Mouse (Mus musculus) CH12.LX (cell line): Measurements from ENCODE around the gene Abca4. TPM values are rescaled to one million over a fixed set of nuclear protein-coding genes. Genes with fewer than 3 reads are reported as not detected.

Experiments used
- DNase-seq: peaks from one replicate; pipeline ENCODE4 v3.0.0-alpha.2; 2013; ENCODE audit errors: extremely low read depth
- H3K27ac ChIP-seq: 2 replicates; pipeline ENCODE4 v1.5.1; 2012; ENCODE audit warnings: low read depth, mild to moderate bottlenecking, control low read depth, moderate library complexity; ENCODE audit not compliant: insufficient read depth
- H3K27me3 ChIP-seq: replicated peaks from 2 replicates; pipeline ENCODE3; 2012; ENCODE audit warnings: inconsistent platforms
- H3K36me3 ChIP-seq, 2 experiments: replicated peaks in 1 of 2; 2 replicates each; pipeline versions ENCODE3 to v1.6.1; 2012; ENCODE audit warnings: inconsistent platforms in 1 of 2, low read length in 1 of 2, mild to moderate bottlenecking in 1 of 2, mixed read lengths in 1 of 2, moderate library complexity in 1 of 2; ENCODE audit not compliant: control insufficient read depth in 1 of 2, insufficient read depth in 1 of 2
- H3K4me1 ChIP-seq, 2 experiments: 2 replicates each; pipeline ENCODE4 v1.6.1; 2012; ENCODE audit warnings: inconsistent platforms in 1 of 2, moderate library complexity in 1 of 2; ENCODE audit not compliant: insufficient read depth in 2 of 2, control insufficient read depth in 1 of 2
- H3K4me2 ChIP-seq: 2 replicates; pipeline ENCODE4 v1.6.1; 2012; ENCODE audit warnings: low read depth, mild to moderate bottlenecking, control low read depth; ENCODE audit not compliant: poor library complexity, insufficient read depth, severe bottlenecking
- H3K4me3 ChIP-seq, 3 experiments: fragments of 150-350 bp in 1 of 3; sonication (generic) in 1 of 3; replicated peaks in 1 of 3; 2 replicates each; pipeline versions ENCODE3 to v1.5.1; 2011 to 2012; ENCODE audit warnings: low read depth in 2 of 3, low read length in 2 of 3, mild to moderate bottlenecking in 2 of 3, moderate library complexity in 2 of 3, control low read depth in 1 of 3, improper control_type of control experiment in 1 of 3, inconsistent platforms in 1 of 3, mixed read lengths in 1 of 3; ENCODE audit not compliant: poor library complexity in 1 of 3
- H3K79me2 ChIP-seq: replicated peaks from 2 replicates; pipeline ENCODE4 v1.6.1; 2012; ENCODE audit warnings: mild to moderate bottlenecking, moderate library complexity; ENCODE audit not compliant: control insufficient read depth, poor library complexity, insufficient read depth, severe bottlenecking; ENCODE audit errors: extremely low read depth
- H3K9ac ChIP-seq: 2 replicates; pipeline ENCODE4 v1.6.1; 2012; ENCODE audit warnings: low read depth, mild to moderate bottlenecking, control low read depth, moderate library complexity; ENCODE audit not compliant: insufficient read depth
- H3K9me3 ChIP-seq: replicated peaks from 2 replicates; pipeline ENCODE3; 2012; ENCODE audit warnings: low read length, inconsistent platforms, mixed read lengths
- BHLHE40 ChIP-seq: IDR thresholded peaks from 2 replicates; pipeline ENCODE4 v1.6.1; 2011; ENCODE audit warnings: mild to moderate bottlenecking, low read depth, low read length, improper control_type of control experiment
- CHD1 ChIP-seq: IDR thresholded peaks from 2 replicates; pipeline ENCODE4 v1.6.1; 2012; ENCODE audit warnings: low read depth, low read length, improper control_type of control experiment, inconsistent platforms
- CHD2 ChIP-seq: IDR thresholded peaks from 2 replicates; pipeline ENCODE4 v1.6.1; 2011; ENCODE audit warnings: low read length, improper control_type of control experiment
- E2F4 ChIP-seq: IDR thresholded peaks from 2 replicates; pipeline ENCODE4 v1.6.1; 2011; ENCODE audit warnings: low read depth, low read length, improper control_type of control experiment; ENCODE audit not compliant: insufficient replicate concordance
- EP300 ChIP-seq: IDR thresholded peaks from 2 replicates; pipeline ENCODE4 v1.6.1; 2011; ENCODE audit warnings: low read length, improper control_type of control experiment
- ETS1 ChIP-seq: conservative IDR thresholded peaks from 2 replicates; pipeline ENCODE4 v1.6.1; 2012; ENCODE audit warnings: low read depth, mild to moderate bottlenecking, inconsistent platforms, low read length, improper control_type of control experiment, moderate library complexity
- GABPA ChIP-seq: IDR thresholded peaks from 2 replicates; pipeline ENCODE4 v1.6.1; 2012; ENCODE audit warnings: low read depth, low read length, improper control_type of control experiment, inconsistent platforms; ENCODE audit not compliant: insufficient replicate concordance
- IRF4 ChIP-seq: IDR thresholded peaks from 2 replicates; pipeline ENCODE4 v1.6.1; 2014; ENCODE audit warnings: low read depth, mild to moderate bottlenecking, inconsistent platforms, low read length, improper control_type of control experiment
- JUND ChIP-seq: conservative IDR thresholded peaks from 2 replicates; pipeline ENCODE4 v1.6.1; 2011; ENCODE audit warnings: low read depth, low read length, improper control_type of control experiment
- MAFK ChIP-seq: IDR thresholded peaks from 2 replicates; pipeline ENCODE4 v1.6.1; 2011; ENCODE audit warnings: low read length, improper control_type of control experiment; ENCODE audit not compliant: insufficient replicate concordance
- MEF2A ChIP-seq: IDR thresholded peaks from 2 replicates; pipeline ENCODE4 v1.6.1; 2014; ENCODE audit warnings: low read depth, mild to moderate bottlenecking, inconsistent platforms, low read length, improper control_type of control experiment, borderline replicate concordance
- MYC ChIP-seq: IDR thresholded peaks from 2 replicates; pipeline ENCODE4 v1.6.1; 2011; ENCODE audit warnings: low read depth, mild to moderate bottlenecking, improper control_type of control experiment, low read length
- NELFE ChIP-seq: IDR thresholded peaks from 2 replicates; pipeline ENCODE4 v1.6.1; 2011; ENCODE audit warnings: low read depth, low read length, improper control_type of control experiment
- NRF1 ChIP-seq: IDR thresholded peaks from 2 replicates; pipeline ENCODE4 v1.6.1; 2014; ENCODE audit warnings: low read depth, mild to moderate bottlenecking, inconsistent platforms, low read length, improper control_type of control experiment, moderate library complexity
- PAX5 ChIP-seq: IDR thresholded peaks from 2 replicates; pipeline ENCODE4 v1.6.1; 2012; ENCODE audit warnings: low read length, inconsistent platforms, mixed read lengths
- RCOR1 ChIP-seq: conservative IDR thresholded peaks from 2 replicates; pipeline ENCODE4 v1.6.1; 2012; ENCODE audit warnings: low read depth, mild to moderate bottlenecking, inconsistent platforms, low read length, improper control_type of control experiment
- SMC3 ChIP-seq: IDR thresholded peaks from 2 replicates; pipeline ENCODE4 v1.6.1; 2011; ENCODE audit warnings: low read depth, low read length, improper control_type of control experiment
- TBP ChIP-seq: conservative IDR thresholded peaks from 2 replicates; pipeline ENCODE4 v1.6.1; 2011; ENCODE audit warnings: low read depth, low read length, improper control_type of control experiment
- TCF12 ChIP-seq: IDR thresholded peaks from 2 replicates; pipeline ENCODE4 v1.6.1; 2014; ENCODE audit warnings: low read depth, mild to moderate bottlenecking, inconsistent platforms, low read length, improper control_type of control experiment
- USF2 ChIP-seq: conservative IDR thresholded peaks from 2 replicates; pipeline ENCODE4 v1.6.1; 2011; ENCODE audit warnings: low read depth, low read length, improper control_type of control experiment
- ZC3H11A ChIP-seq: IDR thresholded peaks from 2 replicates; pipeline ENCODE4 v1.6.1; 2012; ENCODE audit warnings: low read depth, mild to moderate bottlenecking, inconsistent platforms, low read length, improper control_type of control experiment
- ZMIZ1 ChIP-seq: IDR thresholded peaks from 2 replicates; pipeline ENCODE4 v1.6.1; 2012; ENCODE audit warnings: low read depth, mild to moderate bottlenecking, inconsistent platforms, low read length, improper control_type of control experiment
- ZNF384 ChIP-seq: IDR thresholded peaks from 2 replicates; pipeline ENCODE4 v1.6.1; 2012; ENCODE audit warnings: low read depth, low read length, improper control_type of control experiment, inconsistent platforms
- dilution Hi-C: fragments of 300-500 bp; cut with MboI; formaldehyde crosslinking; loops from 2 replicates; pipeline ENCODE4 v1.14.3; 2020; ENCODE audit warnings: low sequenced_read_pairs; ENCODE audit not compliant: extremely low pct_unique_long_range_greater_than_20kb, extremely low pct_ligation_motif_present
- in situ Hi-C: fragments of 300-500 bp; cut with MboI; formaldehyde crosslinking; loops from 3 replicates; pipeline ENCODE4 v1.14.3; 2019; ENCODE audit warnings: low sequenced_read_pairs, low pct_ligation_motif_present, low pct_unique_long_range_greater_than_20kb, mixed read lengths
- polyA plus RNA-seq: library from polyadenylated mRNA; unstranded; fragments of >175 nt; gene quantifications from 2 replicates; pipeline ENCODE4 v1.2.1, GENCODE M21; 2012; ENCODE audit warnings: low read depth; ENCODE audit not compliant: insufficient read length
- total RNA-seq, 2 experiments: library from RNA; depleted of rRNA; stranded (reverse); fragments of 300-350 nt in 1 of 2; fragments of >200 nt in 1 of 2; gene quantifications; 2 replicates each; pipeline ENCODE4 v1.2.3; 2012 to 2014

Abca4 gene
- total and polyA plus RNA-seq, 3 experiments, result 0.34 to 0.57 (median 0.46) TPM

- no peaks in the 10 kb centered on the region for H3K27me3 ChIP-seq
- H3K4me1 ChIP-seq, result peaks cover 4 to 20% of the 10 kb centered on the region in 2 experiments; a peak in 3 of 4 replicates
- no peak overlapping the region for H3K4me3 ChIP-seq
- H3K36me3 ChIP-seq, result no peaks in the 10 kb centered on the region
- no peak for TF ChIP-seq CHD2
- TF ChIP-seq ETS1, result no peak
- no peak for TF ChIP-seq MYC
- TF ChIP-seq ZMIZ1, result no peak
- no peak for TF ChIP-seq BHLHE40
- no peak for TF ChIP-seq PAX5
- no peak overlapping the region for H3K27ac ChIP-seq
- in situ Hi-C loops, result no loop called here
- no peaks in the 10 kb centered on the region for H3K9me3 ChIP-seq
- no peak for DNase-seq
- H3K9ac ChIP-seq, result no peak overlapping the region
- no peak overlapping the region for H3K4me2 ChIP-seq
- H3K79me2 ChIP-seq, result no peaks in the 10 kb centered on the region
- dilution Hi-C loops, result loop anchor here (25.0 kb wide), 1 partner anchor 147 kb away; the partner anchor contains the start of gene Arhgap29
Measured at GRCm38 (mm10) chr3:122109461-122109860, 65.2 kb downstream of the Abca4 start.

GRCm38 (mm10) chr3:122111141-122111981 lies 67.1 kb downstream of the Abca4 start:
- H3K9me3 ChIP-seq, result no peaks in the 10 kb centered on the region
- no peaks in the 10 kb centered on the region for H3K36me3 ChIP-seq
- no peak overlapping the region for H3K9ac ChIP-seq
- TF ChIP-seq TBP, result no peak
- TF ChIP-seq E2F4, result no peak
- no peak for TF ChIP-seq RCOR1
- TF ChIP-seq MEF2A, result 0 out of 2 replicates have a peak, but pooled peaks have one; percentile 31
- TF ChIP-seq JUND, result no peak
- no peak for TF ChIP-seq MAFK
- TF ChIP-seq NELFE, result no peak
- no peak for TF ChIP-seq GABPA
- TF ChIP-seq ETS1, result no peak
- no peak for TF ChIP-seq ZC3H11A
- TF ChIP-seq EP300, result no peak
- TF ChIP-seq USF2, result no peak
- no peak for TF ChIP-seq TCF12
- no peak for TF ChIP-seq CHD2
- no peak for TF ChIP-seq SMC3
- no peak for TF ChIP-seq MYC
- TF ChIP-seq BHLHE40, result no peak
- no peak for TF ChIP-seq NRF1
- no peak for TF ChIP-seq ZNF384
- 0 out of 2 replicates have a peak, but pooled peaks have one; percentile 38 for TF ChIP-seq CHD1
- TF ChIP-seq IRF4, result peak; percentile 44; the same call in 1 of the 2 replicates
- no peaks in the 10 kb centered on the region for H3K79me2 ChIP-seq
- H3K4me3 ChIP-seq, result no peak overlapping the region
- peaks cover 4 to 18% of the 10 kb centered on the region in 2 experiments; a peak in 3 of 4 replicates for H3K4me1 ChIP-seq
- H3K4me2 ChIP-seq, result no peak overlapping the region
- in situ Hi-C loops (no loop called here), dilution Hi-C loops (loop anchor here (25.0 kb wide), 1 partner anchor 149 kb away; the partner anchor contains the start of gene Arhgap29)
- H3K27me3 ChIP-seq, result no peaks in the 10 kb centered on the region
- no peak overlapping the region for H3K27ac ChIP-seq
- no peak for DNase-seq
